Mouse (Mus musculus) layer of hippocampus, adult 18-20 months (tissue): ENCODE measurements around the gene Dyrk1a. TPM values are rescaled to one million over a fixed set of nuclear protein-coding genes. Genes with fewer than 3 reads are reported as not detected.

ENCODE experiments used
- DNase-seq, 2 experiments: peaks; one replicate each; pipeline ENCODE4 v3.0.0; 2022; ENCODE audit warnings: low spot score in 2 of 2
- total RNA-seq, 2 experiments: library from RNA; stranded (reverse); gene quantifications; 2 replicates each; pipeline ENCODE4 v1.2.3; 2021

Gene Dyrk1a
- total RNA-seq, 2 experiments from 2014 or later: 86.6 to 93.2 TPM

DNA sequence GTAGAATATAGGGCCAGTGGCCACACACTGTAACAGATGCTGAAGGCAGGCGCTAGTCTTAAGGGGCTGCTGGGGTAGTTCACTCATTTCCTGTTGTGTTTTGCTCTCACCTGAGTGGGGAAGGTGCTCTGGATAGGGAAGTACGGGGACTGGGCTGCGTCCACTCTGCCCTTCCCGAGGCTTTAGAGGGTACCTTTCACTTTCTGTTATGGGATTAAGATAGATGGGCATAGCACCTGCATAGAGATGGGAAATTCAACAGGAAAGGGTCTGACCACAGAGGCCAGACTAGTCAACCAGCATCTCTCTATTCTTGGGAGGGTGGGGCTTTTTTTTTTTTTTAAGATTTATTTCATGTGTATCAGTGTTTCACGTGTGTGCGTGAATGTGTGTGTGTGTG is 19.2 kb downstream of the Dyrk1a start:
- DNase-seq: no peak

DNA sequence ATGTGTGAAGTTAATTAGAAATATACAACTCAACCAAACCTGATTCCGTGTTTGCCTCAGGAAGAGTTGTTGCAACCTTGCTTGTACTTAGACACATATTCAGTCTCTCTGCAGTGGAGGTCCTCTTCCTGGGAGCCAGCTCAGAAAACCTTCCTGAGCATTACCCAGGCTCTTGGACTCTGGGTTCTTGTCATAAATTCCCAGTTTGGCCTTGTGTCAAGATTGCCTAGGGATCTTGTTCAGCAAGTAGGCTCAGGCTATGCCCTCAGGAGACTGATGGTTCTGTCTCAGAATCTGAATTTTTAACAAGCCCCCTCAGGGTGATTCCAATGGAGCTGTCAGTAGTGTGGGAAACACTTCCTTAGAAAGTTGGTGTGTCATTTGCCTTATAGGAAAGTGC is 19.8 kb downstream of the Dyrk1a start:
- DNase-seq: no peak

DNA sequence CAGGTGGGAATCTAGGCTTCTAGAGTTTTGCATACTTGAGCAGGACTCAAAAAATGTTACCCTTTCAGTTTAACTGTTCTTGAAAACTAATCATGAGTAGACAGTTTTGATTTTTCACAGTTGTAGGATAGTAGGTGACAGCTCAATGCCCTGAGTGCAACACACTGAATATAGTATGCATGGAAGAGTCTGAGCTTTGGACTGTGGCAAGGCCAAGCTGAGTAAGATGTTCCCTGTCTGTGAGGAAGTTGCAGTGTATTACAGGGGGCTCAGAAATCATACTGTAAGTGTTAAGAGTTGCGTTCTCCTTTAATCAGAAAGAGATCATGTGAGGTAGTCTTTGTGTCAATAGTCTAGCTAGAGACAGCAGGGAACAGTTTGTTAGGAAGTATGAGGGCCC is 20.4 kb downstream of the Dyrk1a start:
- no peak for DNase-seq

DNA sequence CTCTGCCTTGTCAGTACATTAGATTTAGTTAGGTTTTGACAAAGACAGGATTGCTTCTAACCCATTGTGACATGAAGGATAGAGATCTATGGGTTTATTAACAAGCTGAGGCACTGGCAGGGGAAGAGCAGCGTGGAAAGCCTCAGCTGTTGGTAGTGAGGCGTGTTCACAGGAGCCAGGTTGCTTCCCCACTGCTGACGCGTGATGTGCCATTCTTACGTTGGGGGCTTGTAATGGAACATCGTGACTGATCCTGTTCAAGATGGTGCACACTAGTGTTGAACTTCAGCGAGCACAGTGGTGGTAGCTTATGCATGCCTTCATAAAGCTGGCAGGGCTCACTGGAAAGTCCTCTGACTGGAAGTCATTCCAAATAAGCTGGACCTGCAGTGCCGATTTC is 21.2 kb downstream of the Dyrk1a start:
- no peak for DNase-seq

DNA sequence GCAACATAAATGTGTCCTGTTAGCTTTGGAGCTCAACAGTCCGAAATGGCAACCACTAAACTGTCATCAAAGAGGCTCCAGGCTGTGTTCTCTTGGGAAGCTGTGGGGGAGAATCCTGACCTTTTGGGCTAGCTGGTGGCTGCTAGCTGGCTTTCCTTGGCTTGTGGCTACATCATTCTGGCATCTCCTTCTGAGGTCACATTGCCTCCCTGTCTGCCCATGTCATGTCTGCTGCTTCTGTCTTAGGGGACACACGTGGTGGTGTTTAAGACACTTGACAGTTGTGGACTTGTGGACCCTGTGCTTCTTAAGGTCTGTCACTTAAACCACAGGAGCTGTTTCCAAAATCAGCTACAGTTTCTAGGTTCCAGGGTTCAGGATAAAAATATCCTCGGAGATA is 21.7 kb downstream of the Dyrk1a start:
- no peak for DNase-seq

DNA sequence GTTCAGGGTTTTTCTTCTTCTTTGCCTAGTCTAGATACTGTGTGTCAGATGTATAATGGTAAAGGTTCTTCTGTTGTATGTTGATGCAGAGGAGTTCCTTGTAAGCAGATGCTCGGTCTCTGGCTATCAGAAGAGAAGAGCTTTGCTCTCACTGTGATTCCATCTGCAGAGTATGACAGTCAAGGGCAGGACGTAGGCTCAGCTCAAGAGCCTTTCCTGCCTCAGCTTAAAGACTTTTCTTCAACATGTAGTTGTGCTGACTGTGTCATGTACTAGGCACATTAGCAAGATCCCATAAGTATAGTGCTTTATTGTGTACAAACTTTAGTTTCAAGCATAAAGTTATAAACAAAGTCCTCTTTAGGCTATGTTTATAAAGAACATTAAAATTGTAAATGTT is 26.8 kb downstream of the Dyrk1a start:
- DNase-seq: no peak

DNA sequence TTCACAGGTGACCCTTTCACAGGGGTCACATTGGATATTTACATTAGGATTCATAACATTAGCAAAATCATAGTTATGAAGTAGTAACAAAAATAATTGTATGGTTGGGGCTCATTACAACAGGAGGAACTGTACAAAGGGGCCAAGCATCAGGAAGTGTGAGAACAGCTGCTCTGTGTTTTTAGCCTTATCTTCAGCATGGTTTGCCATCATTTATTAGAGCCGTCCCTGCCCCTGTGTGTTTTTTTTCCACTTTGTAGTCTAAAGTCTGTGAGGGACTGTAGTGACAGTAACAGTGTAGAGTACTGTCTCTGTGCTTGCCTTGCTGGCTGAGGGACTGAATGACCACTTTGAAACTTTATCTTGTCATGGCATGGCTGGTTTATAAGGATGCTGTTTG is 27.8 kb downstream of the Dyrk1a start:
- no peak for DNase-seq

DNA sequence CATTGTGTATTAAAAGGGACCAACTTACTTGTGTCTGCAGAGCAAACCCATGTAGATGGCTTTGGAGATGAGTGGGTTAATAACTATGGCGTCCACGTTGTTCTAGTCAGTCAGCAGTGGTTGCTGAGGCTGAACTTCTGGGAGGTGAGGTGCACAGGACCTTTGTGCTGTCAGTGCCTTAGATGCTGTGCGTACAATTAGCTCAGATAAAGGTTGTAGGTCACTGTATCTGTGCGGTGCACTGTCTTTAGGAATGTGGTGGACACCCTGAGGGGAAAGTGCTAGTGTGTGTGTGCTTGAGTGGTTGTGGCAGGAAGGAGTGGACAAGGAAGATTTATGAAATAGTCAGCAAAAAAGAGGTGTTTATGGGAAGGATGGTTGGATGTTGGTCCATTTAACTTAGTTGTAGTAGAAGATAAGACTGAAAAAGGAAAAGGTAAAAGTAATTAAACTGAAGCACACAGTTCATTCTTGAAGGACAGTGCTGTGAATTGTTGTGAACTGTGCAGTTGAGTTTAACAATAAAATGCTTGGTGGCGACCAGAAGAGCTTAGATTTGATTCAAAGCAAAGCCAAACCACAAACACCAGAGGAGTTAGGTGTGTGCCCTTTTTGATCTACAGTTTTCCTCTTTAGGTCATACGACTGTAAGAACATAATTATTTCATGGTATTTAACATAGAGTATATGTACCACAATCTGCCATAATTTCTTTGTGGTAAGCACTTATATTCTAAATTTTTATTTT is 30.3 kb downstream of the Dyrk1a start:
- no peak for DNase-seq

DNA sequence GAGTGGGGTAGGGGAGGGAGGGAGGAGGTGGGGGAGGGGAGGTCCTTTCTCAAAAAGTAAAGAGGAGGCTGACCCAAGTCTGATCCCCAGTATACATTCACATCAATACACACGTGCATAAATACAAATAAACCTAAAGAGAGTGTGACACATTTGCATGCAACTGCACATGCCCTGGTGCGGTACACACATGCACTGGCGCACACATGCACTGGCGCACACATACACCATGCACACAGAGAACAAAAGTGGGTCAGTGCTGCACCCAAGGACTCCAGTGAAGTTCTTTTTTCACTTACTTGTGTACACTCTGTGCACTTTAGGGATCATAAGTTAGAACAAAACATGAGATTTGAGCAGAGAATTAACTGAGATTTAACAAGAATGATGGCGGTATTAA is 31.3 kb downstream of the Dyrk1a start:
- DNase-seq: no peak

DNA sequence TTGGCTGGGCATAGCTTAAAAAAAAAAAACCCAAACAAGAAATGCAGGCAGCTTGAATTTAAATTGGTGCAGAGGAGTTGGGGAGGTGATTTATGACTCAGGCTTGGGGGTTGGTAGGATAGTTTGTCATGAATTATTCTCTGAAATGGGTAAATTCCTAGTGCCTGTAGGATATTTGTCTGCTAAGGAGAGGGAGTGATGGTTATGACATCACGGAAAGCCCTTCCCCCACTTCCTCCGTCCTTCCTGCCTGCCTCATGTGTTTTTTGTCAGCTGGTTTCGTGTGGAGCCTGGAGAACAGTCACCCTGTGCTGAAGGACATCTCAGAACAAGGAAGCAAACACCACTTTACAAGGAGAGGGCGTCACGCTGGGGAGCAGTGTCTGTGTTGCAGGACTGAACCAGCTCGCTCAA is 31.7 kb downstream of the Dyrk1a start:
- peak; percentile 38 to 72 for DNase-seq

DNA sequence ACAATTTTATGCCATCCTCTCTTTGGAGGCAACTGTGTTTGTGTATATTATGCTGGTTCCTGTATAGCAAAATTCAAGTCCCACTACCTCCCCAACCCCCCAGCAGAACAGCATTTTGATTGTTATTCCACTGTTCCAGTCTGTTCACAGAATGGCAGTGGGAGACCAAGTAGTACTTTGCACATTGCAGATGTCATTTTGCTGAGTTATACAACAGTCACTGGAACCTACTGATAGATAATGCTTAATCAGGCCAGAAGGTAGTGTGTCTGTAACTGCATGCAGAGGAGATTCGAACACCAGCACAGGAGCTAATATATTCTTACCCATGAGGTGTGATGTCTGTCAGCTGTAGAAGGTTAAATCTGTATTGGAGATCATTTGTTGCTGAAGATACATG is 32.4 kb downstream of the Dyrk1a start:
- DNase-seq: peak in 1 of 2 experiments; percentile 73

DNA sequence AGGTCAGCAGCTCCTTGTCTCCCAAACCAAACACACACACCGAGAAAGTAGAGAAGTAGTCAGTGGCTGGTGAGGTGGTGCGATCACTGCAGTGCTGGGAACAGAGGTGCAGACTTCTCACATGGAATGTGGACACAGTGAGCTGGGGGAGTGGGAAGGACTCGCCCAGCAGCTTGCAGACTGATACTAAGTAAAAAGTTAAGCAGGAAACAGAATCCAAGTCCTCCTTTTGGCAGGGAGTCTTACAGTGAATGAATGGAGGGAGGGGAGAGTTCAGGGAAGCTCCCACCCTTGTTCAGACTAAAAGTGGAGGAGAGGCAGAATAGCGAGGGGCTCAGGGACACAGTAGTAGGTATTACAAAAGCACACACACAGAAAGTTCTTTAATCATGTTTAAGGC is 32.9 kb downstream of the Dyrk1a start:
- DNase-seq: no peak

DNA sequence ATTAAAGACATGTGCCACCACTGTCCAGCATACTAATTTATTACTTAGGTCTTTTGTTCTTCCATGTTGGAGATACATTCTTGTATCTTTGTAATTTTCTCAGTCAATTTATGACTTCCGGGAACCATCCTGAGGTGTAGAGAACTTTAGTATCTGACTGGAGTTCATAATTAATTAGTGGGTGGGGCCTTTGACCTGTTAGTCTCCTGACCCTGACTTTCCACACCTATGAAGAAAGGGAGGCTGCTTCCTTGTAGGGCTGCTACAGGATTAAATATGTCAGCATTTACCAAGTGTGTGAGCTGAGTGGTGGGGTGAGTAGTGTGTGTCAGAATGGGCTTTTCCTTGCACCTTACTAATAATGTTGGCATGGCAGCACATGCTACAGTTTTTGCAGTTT is 36.4 kb downstream of the Dyrk1a start:
- no peak for DNase-seq

DNA sequence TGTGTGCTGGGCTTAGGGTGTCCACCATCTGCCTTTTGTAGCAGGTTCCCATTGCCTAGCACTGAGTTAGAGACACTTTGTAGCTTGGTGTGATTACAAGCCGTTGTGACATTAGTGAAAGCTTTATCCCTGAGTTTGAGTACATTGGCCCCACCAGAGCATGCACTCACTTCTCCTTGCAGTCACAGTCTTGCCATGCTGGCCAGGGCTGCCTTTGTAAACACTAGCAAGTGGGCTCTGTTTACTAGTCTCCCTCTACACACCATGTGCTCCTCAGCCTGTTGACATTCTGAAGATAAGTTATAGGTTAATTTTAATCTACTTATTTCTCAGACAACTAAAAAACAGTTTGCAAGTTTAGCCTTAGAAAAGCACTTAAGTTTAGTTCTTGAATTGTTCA is 37.7 kb downstream of the Dyrk1a start:
- no peak for DNase-seq

DNA sequence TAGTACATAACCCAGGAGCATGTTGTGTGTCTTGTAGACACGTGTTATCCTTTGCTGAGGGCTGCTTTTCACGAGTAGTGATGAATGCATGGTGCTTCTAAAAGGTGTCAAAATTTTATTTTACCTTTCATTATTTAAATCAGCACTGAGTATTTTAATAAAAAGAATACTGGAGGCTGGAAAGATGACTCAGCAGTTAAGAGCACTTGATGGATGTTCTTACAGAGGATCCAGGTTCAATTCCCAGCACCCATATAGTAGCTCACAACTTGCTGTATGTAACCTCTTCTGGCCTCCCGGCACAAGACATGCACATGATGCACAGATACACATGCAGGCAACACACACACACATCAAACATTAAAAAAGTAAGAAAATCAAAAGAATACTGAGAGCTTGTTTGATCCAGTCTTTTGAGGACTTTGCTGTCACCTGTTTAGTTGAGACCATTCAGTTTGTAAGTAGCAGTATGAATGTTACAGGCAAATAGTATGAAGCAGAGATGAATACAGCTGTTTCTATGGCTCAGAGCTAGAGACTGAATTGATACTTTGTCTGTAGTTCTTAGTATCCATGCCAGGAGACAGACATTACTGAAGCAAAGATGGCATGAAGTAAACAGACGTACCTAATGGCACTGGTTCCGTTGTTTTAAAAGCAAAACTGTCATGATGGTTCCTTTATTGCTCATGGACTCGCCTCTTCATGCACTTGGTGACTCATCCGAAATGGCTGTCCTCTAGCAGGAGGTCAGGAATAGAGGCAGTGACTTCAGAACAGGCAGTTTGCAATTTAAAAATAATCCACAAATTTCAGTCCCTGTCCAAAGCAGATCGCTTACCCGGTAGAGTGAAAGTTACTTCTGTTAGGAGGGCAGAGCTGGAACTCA is 39.1 kb downstream of the Dyrk1a start:
- DNase-seq: no peak

DNA sequence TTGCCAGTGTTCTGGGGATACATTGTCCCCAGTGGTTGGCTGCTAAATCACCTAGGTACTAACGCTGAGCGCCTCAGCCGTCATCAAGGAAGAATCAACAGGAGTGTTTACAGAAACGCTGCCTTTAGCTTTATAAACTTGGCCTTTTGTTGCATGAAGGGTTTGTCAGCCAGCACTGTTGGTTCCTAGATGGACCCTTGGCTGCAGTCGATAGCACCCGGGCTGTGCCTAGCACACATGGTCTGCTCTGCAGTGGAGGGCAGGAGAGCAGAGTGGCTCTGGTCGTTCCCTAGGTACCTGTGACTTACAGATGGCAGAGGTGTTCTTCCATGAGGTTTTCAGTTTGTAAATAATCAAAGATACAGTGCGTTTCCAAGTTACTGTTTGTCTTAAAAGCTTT is 42.8 kb downstream of the Dyrk1a start:
- DNase-seq: no peak

DNA sequence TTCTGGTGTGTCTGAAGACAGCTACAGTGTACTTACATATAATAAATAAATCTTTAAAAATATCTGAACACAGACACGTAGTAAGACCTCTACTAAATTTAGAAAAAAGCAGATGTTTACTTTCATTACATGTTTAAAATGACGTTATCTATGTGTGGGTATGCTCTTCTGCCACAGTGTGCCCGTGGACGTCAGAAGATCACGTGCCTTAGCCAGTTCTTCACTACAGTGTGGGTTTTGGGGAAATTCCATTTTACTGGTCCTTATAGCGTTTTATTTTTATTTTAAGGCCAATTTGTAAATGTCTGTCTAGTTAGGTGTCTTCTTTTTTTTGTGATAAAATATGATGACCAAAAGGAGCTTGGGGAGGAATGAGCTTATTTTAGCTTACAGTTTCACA is 47.4 kb downstream of the Dyrk1a start:
- no peak for DNase-seq

DNA sequence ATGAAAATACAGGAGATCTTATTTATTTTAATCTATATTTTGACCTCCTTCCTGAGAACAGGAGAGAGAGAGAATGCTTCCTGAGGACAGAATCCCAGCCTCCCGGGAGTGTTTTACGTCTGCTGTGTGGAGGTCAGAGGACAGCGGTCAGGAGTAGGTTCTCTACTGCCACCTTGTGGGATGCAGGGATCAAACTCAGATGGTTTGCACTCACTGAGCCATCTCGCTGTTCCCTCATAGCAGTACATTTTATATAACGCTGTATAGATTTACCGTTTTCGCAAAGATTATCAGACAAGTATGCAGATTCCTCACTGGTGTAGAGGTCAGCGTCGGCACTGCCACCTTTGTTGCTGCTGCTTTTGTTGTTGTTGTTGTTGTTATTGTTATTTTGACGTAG is 48.7 kb downstream of the Dyrk1a start:
- peak in 1 of 2 experiments; percentile 74 for DNase-seq

DNA sequence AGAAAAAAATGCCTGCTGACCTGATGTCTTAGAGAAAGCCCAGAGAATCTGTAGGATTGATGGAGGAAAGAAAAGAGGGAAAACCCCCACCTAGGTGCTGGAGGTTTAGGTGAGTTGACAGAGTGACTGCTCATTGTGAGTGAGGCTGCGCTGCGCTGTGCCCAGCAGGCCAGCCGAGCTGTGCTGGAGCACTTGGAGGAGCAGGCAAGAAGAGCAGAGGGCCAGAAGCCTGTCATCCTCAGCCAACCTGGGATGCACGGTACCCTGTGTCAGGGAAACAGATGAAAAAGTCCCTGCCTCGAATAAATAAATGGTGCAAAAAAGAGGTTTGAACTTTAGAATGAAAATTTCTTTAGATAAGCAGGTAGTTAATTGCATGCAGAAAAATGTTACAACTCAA is 49.5 kb downstream of the Dyrk1a start:
- DNase-seq: no peak

DNA sequence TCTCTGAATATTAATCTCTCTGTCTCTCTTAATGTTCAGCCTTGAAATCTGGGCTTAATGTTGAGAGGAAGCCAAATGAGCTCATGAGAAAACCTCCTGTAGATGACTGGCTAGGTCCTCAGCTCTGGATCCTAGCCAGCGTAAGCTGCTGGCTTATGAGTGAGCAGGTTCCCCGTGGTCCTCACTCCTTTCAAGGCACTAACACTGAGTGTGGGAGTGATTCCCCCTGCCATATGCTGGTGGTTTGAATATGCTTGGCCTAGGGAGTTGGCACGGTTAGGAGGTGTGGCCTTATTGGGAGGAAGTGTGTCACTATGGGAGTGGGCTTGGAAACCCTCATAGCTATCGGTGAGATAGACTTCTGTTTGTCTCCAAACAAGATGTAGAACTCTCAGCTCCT is 55.1 kb downstream of the Dyrk1a start:
- no peak for DNase-seq

DNA sequence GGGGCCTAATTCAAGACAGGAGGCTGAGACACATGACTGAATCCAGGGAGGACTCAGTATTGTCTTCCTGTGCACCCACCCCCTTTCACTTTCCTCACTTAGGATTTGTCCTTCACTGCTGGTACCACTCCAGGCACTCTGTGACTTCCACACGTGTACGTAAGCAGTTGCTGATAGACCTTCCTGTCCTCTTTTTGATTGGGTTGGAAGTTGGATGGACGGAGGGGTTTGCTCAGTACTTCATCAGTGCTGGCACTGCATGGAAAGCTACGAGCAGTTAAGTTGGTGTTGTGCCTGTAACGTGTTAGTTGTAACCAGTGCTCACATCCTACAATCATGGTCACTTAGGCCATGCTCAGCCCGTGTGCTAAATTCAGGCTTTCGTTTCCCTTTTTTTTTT is 55.8 kb downstream of the Dyrk1a start:
- DNase-seq: no peak

DNA sequence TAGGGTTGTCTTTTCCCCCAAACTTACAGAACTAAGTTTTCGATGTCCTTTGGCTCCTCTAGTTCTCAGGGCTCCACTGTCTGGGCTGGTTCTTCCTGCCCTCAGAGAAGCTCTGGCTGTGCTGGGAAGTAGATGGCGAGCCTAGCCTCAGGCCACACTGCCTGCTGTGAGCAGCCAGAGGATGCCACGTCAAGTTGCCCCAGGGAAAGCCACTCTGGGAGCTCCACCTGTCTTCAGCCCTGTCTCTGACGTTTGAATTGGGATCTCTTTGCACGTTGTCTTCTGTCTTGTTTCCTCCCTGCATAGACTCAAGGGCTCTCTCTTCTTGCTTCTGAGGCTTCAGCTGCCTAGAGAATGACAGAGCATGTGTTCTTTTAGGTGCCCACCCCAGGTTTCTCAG is 57.9 kb downstream of the Dyrk1a start:
- DNase-seq: no peak
